Mouse (Mus musculus) neural tube, embryonic 10.5 days (tissue): ENCODE results near the gene Lrmda.

ENCODE experiments used
- DNase-seq: peaks from one replicate; pipeline ENCODE4 v3.0.0-alpha.2; 2017; ENCODE audit warnings: low spot score; ENCODE audit errors: extremely low spot score

Gene Lrmda

GRCm38 (mm10) chr14:22844006-22844405, 824.5 kb downstream of the Lrmda start:
- DNase-seq = no peak

GRCm38 (mm10) chr14:22845401-22845800, 825.9 kb downstream of the Lrmda start:
- no peak for DNase-seq

- DNase-seq = no peak
Measured at GRCm38 (mm10) chr14:22847011-22847786, 827.7 kb downstream of the Lrmda start.

- DNase-seq = no peak
Measured at GRCm38 (mm10) chr14:22849108-22849507, 829.6 kb downstream of the Lrmda start.

GRCm38 (mm10) chr14:22860631-22861030, 841.1 kb downstream of the Lrmda start:
- no peak for DNase-seq

- peak; percentile 41 for DNase-seq
Measured at GRCm38 (mm10) chr14:22864132-22864531, 844.6 kb downstream of the Lrmda start.

GRCm38 (mm10) chr14:22874584-22874983, 855.1 kb downstream of the Lrmda start:
- DNase-seq = no peak

- no peak for DNase-seq
Measured at GRCm38 (mm10) chr14:22887182-22887581, 867.7 kb downstream of the Lrmda start.

GRCm38 (mm10) chr14:22899312-22899711, 879.8 kb downstream of the Lrmda start:
- DNase-seq = no peak

- no peak for DNase-seq
Measured at GRCm38 (mm10) chr14:22902116-22902515, 882.6 kb downstream of the Lrmda start.

- no peak for DNase-seq
Measured at GRCm38 (mm10) chr14:22902914-22903313, 883.4 kb downstream of the Lrmda start.

- peak; percentile 57 for DNase-seq
Measured at GRCm38 (mm10) chr14:22905741-22906667, 886.5 kb downstream of the Lrmda start.

GRCm38 (mm10) chr14:22906716-22907115, 887.2 kb downstream of the Lrmda start:
- DNase-seq = peak; percentile 48

- peak; percentile 67 for DNase-seq
Measured at GRCm38 (mm10) chr14:22907221-22907620, 887.7 kb downstream of the Lrmda start.

GRCm38 (mm10) chr14:22908006-22908405, 888.5 kb downstream of the Lrmda start:
- no peak for DNase-seq

- no peak for DNase-seq
Measured at GRCm38 (mm10) chr14:22915463-22915862, 896.0 kb downstream of the Lrmda start.

- DNase-seq = no peak
Measured at GRCm38 (mm10) chr14:22918499-22918898, 899.0 kb downstream of the Lrmda start.

- no peak for DNase-seq
Measured at GRCm38 (mm10) chr14:22918931-22919330, 899.4 kb downstream of the Lrmda start.

GRCm38 (mm10) chr14:22921152-22921551, 901.6 kb downstream of the Lrmda start:
- DNase-seq = no peak

GRCm38 (mm10) chr14:22921796-22922195, 902.3 kb downstream of the Lrmda start:
- no peak for DNase-seq

GRCm38 (mm10) chr14:22922571-22922970, 903.1 kb downstream of the Lrmda start:
- DNase-seq = no peak

- DNase-seq = no peak
Measured at GRCm38 (mm10) chr14:22923251-22923650, 903.7 kb downstream of the Lrmda start.
